17 mouse cellular contexts compared by ENCODE assay signal in the genomic region with DNA sequence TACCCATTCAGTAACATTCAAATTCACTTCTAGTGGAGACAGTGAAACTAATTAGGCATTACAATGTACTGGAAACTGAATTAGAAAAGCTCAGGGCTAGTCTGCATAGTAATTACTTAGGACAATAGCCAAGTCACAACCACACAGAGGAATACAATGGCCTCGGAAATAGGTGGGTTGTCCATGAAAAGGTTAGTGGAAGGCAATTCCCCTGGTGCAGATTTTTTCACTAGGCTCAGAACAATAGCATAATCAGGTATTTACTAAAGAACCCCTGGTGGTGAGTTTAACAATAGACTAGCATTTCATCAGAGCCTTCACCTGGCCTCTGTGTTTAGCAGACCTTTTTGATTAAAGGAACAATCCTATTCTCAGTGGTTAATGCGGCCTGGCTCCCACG. TPM values are rescaled to one million over a fixed set of nuclear protein-coding genes. Genes with fewer than 3 reads are reported as not detected.
"Had no signal": no experiment of that assay in that cellular context is flagged by ENCODE, and none has a peak within 500 bp of the region (broad histone marks: within the 10 kb centered on the region; RNA-seq: fewer than 3 reads in every experiment).

No protein-coding gene starts in this region.

RNA-seq across cellular contexts. Expression of gene Cyp2c69, which starts 3.5 kb away (rescaled TPM):
- polyA plus RNA-seq: heart, adult 2 months; heart, embryonic 11.5 days; heart, embryonic 13.5 days; heart, embryonic 15.5 days; heart, postnatal 0 days; hindbrain, embryonic 11.5 days; hindbrain, embryonic 13.5 days; hindbrain, embryonic 15.5 days; hindbrain, postnatal 0 days; intestine, embryonic 14.5 days; intestine, embryonic 16.5 days; kidney, embryonic 15.5 days; kidney, postnatal 0 days; limb, embryonic 11.5 days; limb, embryonic 13.5 days; limb, embryonic 15.5 days; liver, embryonic 12.5 days had no signal
